Mouse (Mus musculus) gastrocnemius, postnatal 14 days (tissue): ENCODE measurements around the gene Lpp. TPM values are rescaled to one million over a fixed set of nuclear protein-coding genes. Genes with fewer than 3 reads are reported as not detected.
A peak's percentile ranks its signal among the peaks of the same experiment; 100 is the strongest.

Experiments
- DNase-seq: peaks from one replicate; pipeline ENCODE4 v3.0.0; 2021; ENCODE audit warnings: mixed read lengths
- intact Hi-C: fragments of 180-260 bp; cut with DNase I; formaldehyde crosslinking; loops from one replicate; pipeline ENCODE4 v1.15.1; 2025; ENCODE audit warnings: low total_unique reads
- long read RNA-seq, 2 experiments: library from polyadenylated mRNA; stranded (forward); transcript quantifications; one replicate each; pipeline ENCODE4 v2.0.0; 2021
- total RNA-seq, 2 experiments: library from RNA; stranded (reverse); gene quantifications; 2 replicates each; pipeline ENCODE4 v1.2.3; 2021

The Lpp gene
- 10 to 100 TPM; 27.5 to 30.2 TPM for total RNA-seq
- long read RNA-seq, experiment 1, partial matches to known transcripts = 0 of 12 reads
- long read RNA-seq, experiment 1, other reads (novel, unspliced or antisense) = 12 of 12 reads
- long read RNA-seq, experiment 2, full-length matches to known transcripts = 1 of 5 reads
- long read RNA-seq, experiment 2, partial matches to known transcripts = 0 of 5 reads
- long read RNA-seq, experiment 2, other reads (novel, unspliced or antisense) = 4 of 5 reads

DNA sequence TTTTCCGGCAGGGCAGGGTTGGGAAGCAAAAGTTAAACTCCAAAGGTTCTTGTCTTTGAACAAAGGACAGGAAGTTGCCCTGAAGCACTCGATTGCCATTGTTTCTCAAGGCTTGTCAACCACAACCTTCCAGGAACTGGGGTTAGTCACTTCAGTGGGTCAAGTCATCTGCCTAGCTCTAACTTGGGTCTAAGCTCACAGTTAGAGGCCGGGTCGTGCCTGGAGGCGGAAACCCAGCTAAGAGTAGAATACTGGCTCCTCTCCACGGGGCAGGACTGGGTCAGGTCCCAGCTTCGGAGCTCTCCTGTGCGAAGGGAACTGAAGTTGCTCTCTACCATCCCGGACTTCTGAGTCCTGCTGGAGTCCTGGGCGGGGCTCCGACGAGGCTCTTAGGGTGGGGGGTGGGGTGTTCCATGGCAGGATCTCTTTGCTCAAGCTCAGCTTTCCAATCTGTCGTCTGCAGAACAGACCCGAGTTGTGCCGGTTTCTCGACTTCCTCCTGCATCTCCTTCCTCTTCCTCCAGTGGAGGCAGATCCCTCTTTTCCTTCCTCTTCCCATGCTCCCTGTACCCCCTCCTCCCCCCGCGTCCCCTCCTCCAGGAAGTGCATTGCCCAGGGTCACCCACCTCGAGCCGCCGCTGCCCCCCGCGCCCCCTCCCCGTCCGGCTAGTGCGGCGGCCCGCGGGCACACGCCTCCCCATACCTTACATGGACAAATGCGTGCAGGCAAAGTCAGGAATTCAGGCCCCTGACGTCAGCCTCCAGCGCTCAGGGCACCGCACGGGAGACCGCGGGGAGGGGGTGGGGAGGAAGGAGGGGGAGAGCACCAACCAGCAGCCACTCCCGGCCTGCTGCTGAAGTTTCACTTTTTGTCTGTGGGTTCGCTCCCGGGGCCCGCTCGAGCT lies at the start of gene Lpp:
Gene Lpp, plus strand, starts transcription at position 857 of the 905 bp plus-strand sequence.
- intact Hi-C loops = no loop called here
- peak; percentile 76 for DNase-seq

DNA sequence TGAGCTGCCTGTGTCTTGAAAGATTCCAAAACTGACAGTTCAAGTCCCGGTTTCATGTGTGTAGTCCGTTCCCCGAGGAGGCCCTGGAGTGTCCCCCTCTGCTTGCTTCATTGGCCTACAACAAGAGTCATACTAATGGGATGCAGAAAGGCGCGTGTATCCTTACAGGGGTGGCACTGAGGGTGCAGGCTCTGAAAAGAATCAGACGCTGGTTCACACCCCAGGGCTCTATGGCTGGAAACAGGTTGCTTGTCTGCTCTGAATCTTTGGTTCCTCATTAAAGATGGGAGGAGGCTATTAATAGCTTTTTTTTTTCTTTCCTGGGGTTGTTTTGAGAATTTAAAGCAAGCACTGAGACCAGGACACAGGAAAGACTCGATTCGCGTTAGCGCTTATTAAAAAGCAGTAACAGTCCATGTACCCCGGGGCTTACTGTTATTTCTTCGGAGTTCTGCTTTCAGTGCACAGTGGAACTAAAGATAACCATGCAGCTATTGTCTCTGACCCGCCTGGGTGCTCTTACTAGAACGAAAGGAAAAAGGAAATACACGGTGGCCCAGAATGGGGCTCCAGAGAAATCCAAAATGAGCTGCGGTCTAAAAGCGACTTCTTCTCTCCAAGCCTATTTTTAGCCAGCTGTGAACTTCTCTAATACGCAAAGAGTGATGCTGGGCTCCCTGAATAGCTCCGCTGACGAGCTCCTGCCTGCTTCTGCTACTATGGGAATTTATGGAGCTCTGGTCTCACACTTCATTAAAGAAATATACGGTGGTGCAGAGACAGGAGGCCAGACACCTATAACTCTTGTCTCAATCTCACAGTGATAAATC lies 45.5 kb upstream of the Lpp start:
- intact Hi-C loops = no loop called here
- no peak for DNase-seq

DNA sequence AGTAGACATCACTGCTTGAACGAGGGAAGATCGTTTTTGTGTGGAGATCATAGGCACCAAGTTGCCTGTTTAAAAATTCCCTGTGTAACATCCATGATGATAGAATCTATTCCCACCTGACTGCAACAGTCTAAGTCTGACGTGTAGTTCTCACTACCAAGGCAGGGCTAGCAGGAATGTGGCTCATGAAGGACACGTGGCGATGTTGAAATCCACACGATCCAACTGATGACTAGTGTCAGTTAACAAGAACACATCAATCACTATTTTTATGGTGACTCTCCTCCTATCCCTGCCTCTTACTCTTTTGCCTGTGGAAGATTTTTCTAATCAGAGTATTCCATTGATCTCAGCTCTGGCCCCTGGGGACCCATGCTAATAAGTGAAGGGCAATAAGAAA lies 43.0 kb upstream of the Lpp start:
- no peak for DNase-seq
- intact Hi-C loops = no loop called here

DNA sequence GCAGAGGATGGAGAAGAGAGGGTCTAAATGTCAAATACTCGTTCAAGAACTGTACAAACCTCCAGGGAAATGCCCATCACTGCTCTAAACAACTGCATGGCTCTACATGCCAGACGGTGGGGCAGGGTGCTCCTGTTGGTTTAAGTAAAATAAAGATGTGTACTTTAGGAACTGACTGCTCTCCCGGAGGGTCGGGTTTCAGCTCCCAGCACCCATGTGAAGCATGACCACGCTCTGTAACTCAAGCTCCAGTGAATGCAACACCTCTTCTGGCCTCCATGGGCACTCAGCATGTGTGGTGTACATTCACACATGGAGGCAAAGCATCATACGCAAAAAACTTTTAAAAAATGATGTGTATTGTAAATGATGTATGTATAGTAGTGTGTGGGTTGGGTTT lies 42.6 kb upstream of the Lpp start:
- no peak for DNase-seq
- intact Hi-C loops = no loop called here

DNA sequence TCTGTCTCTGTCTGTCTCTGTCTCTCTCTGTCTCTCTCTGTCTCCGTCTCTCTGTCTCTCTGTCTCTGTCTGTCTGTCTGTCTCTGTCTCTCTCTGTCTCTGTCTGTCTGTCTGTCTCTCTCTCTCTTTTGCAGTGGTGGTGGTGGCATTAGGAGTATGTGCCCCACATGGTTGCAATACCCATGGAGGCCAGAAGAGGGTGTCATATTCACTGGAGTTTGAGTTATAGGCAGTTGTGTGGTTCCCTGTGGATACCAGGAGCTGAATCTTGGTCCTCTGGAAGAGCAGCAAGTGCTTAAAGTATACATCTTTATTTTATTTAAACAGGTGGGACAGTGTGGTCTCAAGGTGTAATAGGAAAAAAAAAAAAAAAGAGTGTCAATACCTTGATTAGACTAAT lies 41.5 kb upstream of the Lpp start:
- no peak for DNase-seq
- intact Hi-C loops = no loop called here

DNA sequence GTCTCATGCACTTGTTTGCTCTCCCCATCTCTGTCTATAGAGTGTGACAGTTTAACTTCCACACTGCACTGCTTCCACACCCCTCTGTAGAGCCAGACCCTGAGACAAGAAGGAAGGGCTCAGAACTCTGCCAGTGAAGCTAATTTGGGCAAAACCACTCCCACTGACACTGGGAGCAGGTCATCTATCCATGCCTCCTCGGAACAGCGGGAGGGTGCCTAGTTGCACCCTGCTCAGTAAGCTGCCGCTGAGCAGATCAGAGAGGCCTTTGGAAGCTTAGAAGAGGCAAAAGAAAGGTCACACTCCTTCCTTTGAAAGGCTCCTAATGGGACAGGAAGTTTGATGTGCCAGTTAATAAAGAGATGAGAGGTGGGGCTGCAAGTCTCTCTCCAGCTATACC lies 39.5 kb upstream of the Lpp start:
- no peak for DNase-seq
- intact Hi-C loops = no loop called here

DNA sequence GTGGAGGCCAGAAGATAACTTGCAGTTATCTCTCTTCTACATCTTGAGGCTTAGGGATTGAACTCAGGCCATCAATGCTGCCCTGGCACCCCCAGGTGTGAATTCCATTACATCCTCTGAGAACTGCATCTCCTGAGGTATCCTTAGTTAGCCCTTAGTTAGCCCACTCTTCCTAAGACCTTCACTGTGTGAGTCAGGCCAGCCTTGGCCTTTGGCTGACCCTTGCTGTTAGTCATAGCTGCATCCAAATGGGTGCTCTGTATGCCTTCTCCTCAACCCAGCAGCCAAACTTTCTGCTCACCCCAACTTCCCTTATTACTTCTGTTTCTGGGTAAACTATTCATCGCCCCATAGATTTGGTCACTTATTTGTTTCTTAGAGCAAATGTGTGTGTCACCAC lies 31.6 kb upstream of the Lpp start:
- intact Hi-C loops = no loop called here
- DNase-seq = no peak

DNA sequence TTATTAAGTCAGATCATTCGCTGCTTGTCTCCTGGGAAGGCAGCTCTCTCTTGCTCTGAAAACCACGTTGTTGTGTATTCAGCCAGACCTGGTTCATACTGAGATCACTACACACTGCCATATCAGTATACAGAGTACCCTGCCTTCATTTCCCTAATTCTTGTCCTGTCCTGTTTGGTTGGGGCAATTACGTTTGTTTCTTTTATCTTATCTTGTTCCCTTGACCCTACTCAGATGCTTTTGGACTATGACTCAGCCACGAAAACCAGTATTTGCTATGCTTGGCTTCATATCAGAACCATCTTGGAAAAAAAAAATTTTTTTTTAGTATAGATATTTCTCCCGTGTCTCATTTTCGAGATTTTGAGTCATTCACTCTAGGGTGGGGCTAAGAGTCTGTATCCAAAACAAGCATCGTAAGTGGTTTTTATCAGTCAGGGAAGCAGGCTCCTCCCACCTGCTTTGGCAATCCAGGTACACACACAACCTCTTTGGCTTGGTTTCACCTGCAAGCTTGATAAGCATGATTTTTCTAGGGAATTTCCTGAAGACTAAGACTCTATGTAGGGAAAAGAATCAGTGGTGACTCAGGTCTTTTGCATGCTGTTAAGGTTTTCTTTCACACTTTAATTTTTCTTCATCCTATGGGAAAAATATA lies 29.1 kb upstream of the Lpp start:
- intact Hi-C loops = no loop called here

DNA sequence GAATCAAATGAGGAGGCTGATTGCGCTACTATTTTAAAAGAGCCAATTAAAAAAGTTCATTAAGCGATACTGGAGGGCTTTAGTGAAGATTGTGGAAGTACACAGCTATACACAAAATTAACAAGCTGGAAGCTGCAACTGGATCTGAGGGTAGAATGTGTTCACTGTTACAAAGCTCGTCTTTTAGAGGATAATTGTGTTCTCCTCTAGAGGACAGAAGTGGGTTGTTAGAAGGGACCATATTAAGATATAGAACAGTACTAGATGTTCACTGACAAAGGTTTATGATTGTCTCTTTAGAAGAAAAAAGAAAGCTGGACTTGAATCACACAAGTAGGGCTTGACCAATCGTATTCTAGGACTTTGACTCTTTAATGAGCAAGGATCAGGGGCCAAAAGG lies 27.4 kb upstream of the Lpp start:
- intact Hi-C loops = no loop called here

More for the DNA sequence above, 29.1 kb upstream of the Lpp start:
- no peak for DNase-seq

DNA sequence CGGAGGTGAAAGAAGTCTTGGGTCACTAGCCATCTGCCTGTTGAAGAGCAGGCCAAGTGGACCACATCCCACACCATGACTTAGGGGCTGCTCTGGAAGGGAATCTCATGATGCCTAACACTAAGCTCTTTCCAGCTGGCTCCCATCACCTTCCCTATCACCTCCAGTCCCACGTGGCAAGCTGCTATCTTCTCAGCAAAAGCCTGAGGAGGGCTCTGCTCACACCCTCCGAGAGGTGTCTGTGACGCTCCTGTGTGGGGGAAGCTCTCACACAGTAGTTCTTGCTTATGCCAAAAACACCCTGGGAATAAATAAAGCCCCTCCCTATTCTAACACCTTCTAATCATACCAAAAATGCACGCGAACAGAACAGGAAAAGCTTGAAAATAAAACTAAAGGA lies 26.2 kb upstream of the Lpp start:
- intact Hi-C loops = no loop called here
- no peak for DNase-seq

More for the DNA sequence above, 27.4 kb upstream of the Lpp start:
- no peak for DNase-seq

DNA sequence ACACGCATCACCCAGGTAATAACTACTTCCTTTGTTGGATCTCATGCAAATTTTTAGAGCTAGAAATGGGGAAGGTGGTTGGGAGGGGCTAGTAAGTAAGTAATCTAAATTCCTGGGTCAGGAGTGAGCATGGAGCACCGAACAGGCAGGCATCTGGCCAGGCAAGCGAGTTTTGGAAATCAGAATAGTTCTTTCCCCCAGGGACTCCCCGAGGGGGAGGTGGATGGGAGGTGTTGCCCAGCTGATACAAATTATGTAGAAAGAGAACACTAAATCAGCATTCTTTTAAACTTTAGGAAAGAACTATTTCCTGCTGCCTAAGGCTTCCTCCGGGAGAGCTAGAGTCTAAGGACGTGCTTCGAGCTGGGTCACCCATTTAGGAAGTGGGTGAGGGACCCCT lies 25.8 kb upstream of the Lpp start:
- no peak for DNase-seq
- intact Hi-C loops = no loop called here

DNA sequence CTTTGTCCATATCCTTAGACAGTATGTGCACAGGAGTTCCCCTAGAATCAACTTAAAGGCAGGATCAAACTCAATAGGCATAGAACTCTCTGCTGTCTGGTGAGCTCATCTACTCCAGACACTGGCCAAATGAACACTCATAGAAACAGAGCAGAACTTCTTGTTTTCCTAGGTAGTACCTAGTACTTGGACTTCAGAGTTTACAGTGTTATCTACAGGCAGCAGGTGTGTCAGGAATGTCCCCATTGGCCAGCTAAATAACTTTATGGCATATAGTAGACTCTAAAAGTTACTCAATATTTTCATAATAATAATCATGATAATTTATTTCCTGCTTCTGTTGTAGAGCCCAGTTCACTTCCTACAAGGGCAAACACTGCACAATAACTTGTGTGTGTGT lies 16.8 kb upstream of the Lpp start:
- no peak for DNase-seq
- intact Hi-C loops = no loop called here

DNA sequence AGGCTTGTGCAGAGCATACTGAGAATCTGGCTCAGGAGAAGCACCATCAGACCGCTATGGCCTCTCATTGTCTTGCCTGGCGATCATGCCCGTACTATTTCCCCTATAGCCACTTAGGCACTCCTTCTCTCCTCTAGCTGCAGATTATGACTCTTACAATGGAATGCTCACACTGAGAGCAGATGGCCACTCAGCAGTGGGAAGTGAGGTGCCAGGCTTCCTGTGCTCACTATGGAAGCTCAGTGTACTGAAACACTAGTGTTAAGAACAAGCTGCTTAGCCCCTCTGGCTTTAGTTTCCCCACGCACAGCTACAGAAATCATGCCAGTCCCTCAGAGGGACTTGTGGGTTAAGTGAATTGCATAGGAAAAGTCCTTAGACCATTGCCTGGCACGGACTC lies 2.7 kb upstream of the Lpp start:
- intact Hi-C loops = no loop called here
- DNase-seq = no peak

DNA sequence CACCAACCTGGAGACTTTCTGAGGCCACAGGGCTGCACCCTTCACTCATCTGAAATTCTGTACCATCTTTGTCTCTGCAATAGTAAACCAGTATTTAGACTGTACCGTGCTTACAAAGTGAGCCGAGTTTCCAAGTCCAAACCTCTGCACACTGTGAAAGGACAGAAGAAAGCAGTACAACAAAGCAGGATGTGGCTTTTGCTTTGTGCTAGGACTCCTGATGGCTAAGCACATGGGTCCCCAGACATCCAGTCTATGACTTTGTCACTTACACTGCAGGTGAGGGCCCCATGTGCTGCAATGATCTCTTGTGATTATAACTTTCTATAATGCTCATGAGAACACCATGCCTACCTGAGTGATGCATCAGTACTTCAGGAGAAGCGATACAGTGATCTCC lies 2.2 kb upstream of the Lpp start:
- intact Hi-C loops = no loop called here

DNA sequence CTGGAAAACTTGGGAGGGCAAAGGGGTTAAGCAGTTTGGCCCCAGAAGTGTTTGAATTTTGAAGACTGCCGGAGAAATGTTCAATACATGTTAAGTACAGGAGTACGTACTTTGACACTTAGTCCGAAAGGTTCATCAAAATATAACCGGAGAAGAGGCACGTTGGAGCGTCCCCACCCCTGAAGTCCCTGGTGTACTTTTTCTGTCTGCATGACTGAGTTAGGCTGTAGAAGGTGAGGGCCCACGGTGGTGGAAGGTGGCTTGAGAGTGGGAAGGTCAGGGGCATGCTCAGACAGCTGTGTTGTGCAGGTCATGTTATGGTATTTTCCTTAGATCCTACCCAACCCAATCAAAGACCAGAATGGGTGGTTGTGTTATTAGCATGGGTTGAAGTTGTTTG lies 1.4 kb upstream of the Lpp start:
- intact Hi-C loops = no loop called here
- DNase-seq = no peak

More for the DNA sequence above, 2.2 kb upstream of the Lpp start:
- no peak for DNase-seq

DNA sequence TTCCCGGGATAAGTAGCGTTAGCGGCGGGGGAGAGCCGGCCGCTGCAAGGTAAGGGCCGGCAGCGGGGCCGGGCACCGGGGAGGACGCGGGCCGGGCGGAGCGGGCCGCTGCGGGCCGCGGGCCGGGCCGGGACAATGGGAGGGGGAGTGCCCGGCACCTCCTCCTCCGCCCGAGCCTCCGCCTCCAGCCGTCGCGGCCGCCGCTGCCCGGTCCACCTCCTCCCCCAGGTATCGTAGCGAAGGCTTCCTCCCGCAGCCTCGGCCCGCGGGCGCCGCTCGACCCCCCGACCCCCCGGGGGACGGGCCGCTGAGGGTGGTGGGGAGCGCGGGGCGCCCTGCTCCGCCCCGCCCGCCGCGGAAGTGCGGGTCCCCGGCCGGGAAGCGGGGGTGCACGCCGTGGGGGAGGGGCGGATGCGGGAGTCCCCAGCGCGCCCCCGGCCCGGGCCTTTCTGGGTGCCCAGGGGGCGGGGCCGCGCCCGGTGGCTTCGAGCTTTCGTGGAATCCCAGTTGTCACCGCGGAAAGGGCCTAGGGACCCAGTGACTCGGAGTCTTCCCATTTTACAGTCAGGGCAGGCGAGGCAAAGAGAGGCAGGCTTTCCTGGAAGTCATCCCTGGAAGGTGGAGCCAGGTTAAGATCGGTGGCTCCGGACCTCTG lies 376 bp downstream of the Lpp start:
- intact Hi-C loops = no loop called here
- peak; percentile 73 for DNase-seq

DNA sequence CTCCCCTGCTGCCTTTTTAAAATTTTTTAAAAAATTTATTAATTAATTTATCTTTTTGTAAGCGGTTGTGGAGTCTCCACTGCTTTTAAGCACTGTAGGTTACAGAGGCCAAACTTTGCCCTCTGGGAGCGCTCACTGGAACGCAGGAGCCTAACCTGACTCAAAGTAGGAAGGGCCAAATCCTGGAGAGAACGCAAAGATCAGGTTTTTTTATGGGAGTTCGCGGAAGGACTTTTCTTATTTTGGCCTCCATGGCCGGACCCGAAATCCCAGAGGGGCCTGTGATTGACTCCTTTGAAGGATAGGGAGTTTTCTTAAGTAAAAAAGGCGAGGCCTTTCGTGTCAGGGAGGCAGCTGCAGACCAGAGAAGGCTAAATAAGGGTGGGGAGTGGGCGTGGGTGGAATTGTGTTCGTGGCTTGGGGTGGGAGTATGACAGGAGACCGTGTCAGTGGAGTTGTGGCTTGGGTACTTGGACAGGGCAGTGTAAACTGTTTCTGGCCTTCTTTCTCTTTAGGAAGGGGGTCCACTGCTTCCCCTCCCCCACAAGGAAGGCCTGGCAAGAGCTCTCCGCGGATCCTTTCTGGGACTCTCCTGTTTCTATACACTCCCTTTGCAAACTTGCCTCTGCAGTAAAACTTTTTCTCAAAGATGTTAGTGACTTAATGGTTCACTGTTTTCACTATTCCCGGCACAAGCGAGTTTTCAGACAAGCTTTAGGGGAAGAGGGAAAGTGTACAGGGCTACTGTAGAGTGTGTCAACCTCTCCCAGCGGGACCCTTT lies 1.1 kb downstream of the Lpp start:
- intact Hi-C loops = no loop called here
- DNase-seq = peak; percentile 28

DNA sequence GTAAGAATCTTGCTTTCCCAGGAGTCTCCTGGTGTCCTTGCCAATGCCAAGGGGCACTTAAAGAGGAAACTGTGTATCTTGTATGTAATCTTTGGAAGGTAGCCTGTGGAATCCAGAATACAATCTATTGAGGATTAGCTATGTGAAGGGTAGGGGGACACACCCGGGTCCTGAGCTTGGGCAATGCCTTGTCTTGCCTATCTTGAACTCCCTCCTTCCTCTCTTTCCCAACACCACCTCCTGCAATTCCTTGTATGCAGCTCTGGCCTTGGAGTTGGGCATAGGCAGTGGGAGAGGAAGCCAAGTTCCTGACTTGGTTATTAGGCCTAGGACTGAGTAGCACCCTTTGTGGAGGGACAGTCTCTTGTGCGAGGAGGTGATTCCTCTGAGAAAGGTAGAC lies 1.8 kb downstream of the Lpp start:
- intact Hi-C loops = no loop called here

DNA sequence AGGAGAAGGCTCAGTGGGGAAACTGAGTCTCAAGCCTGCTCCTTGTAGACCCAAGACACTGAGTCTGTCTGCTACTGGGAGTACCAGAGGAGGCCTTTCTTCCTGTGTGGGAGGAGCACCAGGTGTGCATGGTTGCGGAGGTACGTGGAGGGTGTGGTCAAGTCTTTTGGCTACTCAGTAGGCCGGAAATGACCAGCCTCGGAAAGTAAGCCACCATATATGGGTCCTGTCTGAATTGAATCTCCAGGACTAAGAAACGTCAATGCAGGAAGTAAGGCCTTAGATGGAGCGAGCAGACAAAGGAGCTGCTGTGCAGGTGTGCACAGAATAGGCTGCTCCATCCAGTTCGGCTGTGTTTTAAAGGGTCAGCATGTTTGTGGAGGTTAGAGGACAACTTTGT lies 3.2 kb downstream of the Lpp start:
- DNase-seq = no peak
- intact Hi-C loops = no loop called here

More for the DNA sequence above, 1.8 kb downstream of the Lpp start:
- DNase-seq = no peak
